Mouse (Mus musculus) heart, postnatal 0 days (tissue): ENCODE data around the gene Hlcs. TPM values are rescaled to one million over a fixed set of nuclear protein-coding genes. Genes with fewer than 3 reads are reported as not detected.

ENCODE experiments used
- ATAC-seq: fragments of 200-750 bp; cut with Nextera tagmentation; 2 replicates; pipeline ENCODE4 v1.8.0; 2017; ENCODE audit warnings: low read depth, moderate number of reproducible peaks, moderate library complexity; ENCODE audit not compliant: insufficient read depth
- DNase-seq: peaks from one replicate; pipeline ENCODE4 v3.0.0-alpha.2; 2016; ENCODE audit warnings: low spot score
- H3K27ac ChIP-seq: fragments of 300-500 bp; sonication (generic); 2 replicates; pipeline ENCODE4 v1.5.1; 2014; ENCODE audit warnings: low read depth, mild to moderate bottlenecking
- H3K27me3 ChIP-seq: fragments of 300-500 bp; sonication (generic); 2 replicates; pipeline ENCODE4 v1.6.1; 2014; ENCODE audit warnings: low read length, mixed read lengths; ENCODE audit not compliant: control insufficient read depth, insufficient read depth
- H3K36me3 ChIP-seq: fragments of 300-500 bp; sonication (generic); replicated peaks from 2 replicates; pipeline ENCODE4 v1.6.1; 2014; ENCODE audit warnings: low read length, mixed read lengths; ENCODE audit not compliant: control insufficient read depth, insufficient read depth
- H3K4me1 ChIP-seq: fragments of 300-500 bp; sonication (generic); 2 replicates; pipeline ENCODE4 v1.6.1; 2014; ENCODE audit warnings: antibody characterized with exemption; ENCODE audit not compliant: control insufficient read depth, insufficient read depth
- H3K4me2 ChIP-seq: fragments of 300-500 bp; sonication (generic); 2 replicates; pipeline ENCODE4 v1.6.1; 2014; ENCODE audit warnings: low read depth, mild to moderate bottlenecking, low read length, moderate library complexity
- H3K4me3 ChIP-seq: fragments of 300-500 bp; sonication (generic); 2 replicates; pipeline ENCODE4 v1.5.1; 2014; ENCODE audit warnings: low read depth, low read length
- H3K9ac ChIP-seq: fragments of 300-500 bp; sonication (generic); replicated peaks from 2 replicates; pipeline ENCODE4 v1.6.1; 2014; ENCODE audit warnings: low read depth, low read length, mixed read lengths
- H3K9me3 ChIP-seq: fragments of 300-500 bp; sonication (generic); replicated peaks from 2 replicates; pipeline ENCODE4 v1.6.1; 2016; ENCODE audit warnings: low read length; ENCODE audit not compliant: control insufficient read depth
- CTCF ChIP-seq: IDR thresholded peaks from 2 replicates; pipeline ENCODE4 v1.5.1; 2016; ENCODE audit warnings: antibody characterized with exemption, control low read depth, low read depth
- EP300 ChIP-seq: IDR thresholded peaks from 2 replicates; pipeline ENCODE4 v1.6.1; 2016; ENCODE audit warnings: antibody characterized with exemption, low read depth
- WGBS: fragments of 180-500 bp; shearing (Covaris S2); extraction: QIAGEN DNeasy Blood & Tissue Kit; methylation state at CpG from one replicate; pipeline ENCODE4 v1.1.7; 2014; 5-methylcytosine and 5-hydroxymethylcytosine counted together
- polyA plus RNA-seq: library from polyadenylated mRNA; unstranded; fragments of >200 nt; fragmentation: Nextera tagmentation; extraction: Ambion mirVana; gene quantifications from 2 replicates; pipeline ENCODE4 v1.2.1, GENCODE M21; 2015
- total RNA-seq: library from RNA; depleted of rRNA; stranded (reverse); fragments of >200 nt; gene quantifications from 2 replicates; pipeline ENCODE4 v1.2.3, GENCODE M21; 2014; ENCODE audit warnings: low replicate concordance

Gene Hlcs
- total and polyA plus RNA-seq, 2 experiments from 2014 or later, result 4.6 to 5.6 TPM

DNA sequence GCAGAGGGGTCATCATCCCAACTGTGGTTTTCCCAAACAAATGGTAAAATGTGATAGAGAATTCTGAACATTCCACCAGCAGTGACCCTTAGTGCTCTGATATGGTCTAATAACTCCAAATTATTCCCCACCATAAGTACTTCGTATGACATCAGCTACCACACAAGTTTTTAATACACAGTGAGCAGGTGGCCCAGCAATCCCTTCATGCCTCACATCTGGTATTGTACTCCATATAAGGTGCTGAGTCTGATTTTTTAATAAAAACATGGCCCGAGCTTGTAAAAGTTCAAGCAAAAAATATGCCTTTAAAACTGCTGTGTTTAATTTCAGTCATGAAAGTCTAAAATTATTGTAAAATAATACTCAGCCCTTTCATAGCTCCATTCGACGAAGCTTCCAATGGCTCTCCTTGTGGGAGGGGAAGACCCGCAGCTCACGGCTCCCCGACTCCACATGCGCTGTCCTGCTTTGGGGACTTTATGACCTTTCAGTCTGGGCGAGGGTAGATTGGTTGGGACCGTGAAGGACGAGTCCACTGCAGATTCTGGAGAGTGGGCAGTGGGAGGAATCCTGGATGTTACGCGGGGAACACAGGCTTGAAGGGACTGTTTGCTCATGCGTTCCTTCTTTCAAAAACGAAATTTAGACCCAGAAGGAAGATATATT, 102.5 kb downstream of the Hlcs start:
- Histone ChIP-seq H3K27ac (no peak overlapping the region), H3K9me3 (no peaks in the 10 kb centered on the region), H3K4me1 (peaks cover 9% of the 10 kb centered on the region), H3K27me3 (no peaks in the 10 kb centered on the region), H3K9ac (no peak overlapping the region), H3K4me2 (no peak overlapping the region), H3K36me3 (no peaks in the 10 kb centered on the region), H3K4me3 (no peak overlapping the region)
- 93% methylated on average over 15 of the region's 15 CpGs for WGBS
- no peak for DNase-seq
- TF ChIP-seq CTCF, result no peak
- no peak for TF ChIP-seq EP300
- no peak for ATAC-seq

DNA sequence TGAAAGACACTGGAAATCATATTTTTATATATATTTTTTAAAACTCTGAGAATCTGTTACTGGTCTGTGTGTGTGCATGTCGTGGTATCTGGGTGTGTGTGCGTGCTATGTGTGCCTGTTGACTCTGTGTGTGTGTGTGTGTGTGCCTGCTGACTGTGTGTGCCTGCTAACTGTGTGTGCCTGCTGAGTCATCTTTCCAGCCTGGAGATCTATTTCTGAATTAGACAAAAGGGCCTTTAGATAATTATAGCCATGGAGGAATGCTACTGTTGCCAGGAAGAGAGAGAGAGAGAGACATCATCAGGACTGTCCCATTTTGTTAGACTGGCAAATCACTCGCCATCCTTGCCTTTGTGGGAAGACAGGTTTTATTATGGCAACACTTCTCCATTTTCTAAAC, 103.7 kb downstream of the Hlcs start:
- ATAC-seq (peak; percentile 83), DNase-seq (peak; percentile 80)
- Histone ChIP-seq H3K27me3 (no peaks in the 10 kb centered on the region), H3K27ac (peak overlapping the region; percentile 46), H3K9ac (no peak overlapping the region), H3K4me1 (peaks cover 16% of the 10 kb centered on the region), H3K36me3 (no peaks in the 10 kb centered on the region), H3K9me3 (no peaks in the 10 kb centered on the region), H3K4me2 (no peak overlapping the region), H3K4me3 (no peak overlapping the region)
- WGBS, result 27% methylated on average over 3 of the region's 3 CpGs
- 0 out of 2 replicates have a peak, but pooled peaks have one; percentile 20 for TF ChIP-seq EP300
- no peak for TF ChIP-seq CTCF

DNA sequence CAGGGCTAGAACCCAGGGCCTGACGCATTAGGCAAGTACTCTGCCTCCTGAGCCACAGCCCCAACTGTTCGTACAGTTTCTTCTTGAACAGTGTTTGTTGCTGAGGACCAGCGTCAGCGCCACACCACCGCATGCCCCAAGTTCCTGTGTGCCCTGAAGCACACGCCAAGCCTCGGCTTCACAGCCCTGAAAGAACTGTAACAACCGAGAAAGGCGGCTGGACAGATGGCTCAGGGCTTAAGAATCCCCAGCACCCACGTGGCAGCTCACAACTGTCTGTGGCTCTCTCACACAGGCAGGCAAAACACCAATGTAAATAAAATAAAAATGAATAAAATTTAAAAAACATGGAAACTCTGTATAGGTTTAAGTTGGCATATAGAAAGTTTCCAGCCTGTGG, 104.5 kb downstream of the Hlcs start:
- Histone ChIP-seq H3K27ac (no peak overlapping the region), H3K27me3 (no peaks in the 10 kb centered on the region), H3K4me2 (no peak overlapping the region), H3K9ac (no peak overlapping the region), H3K36me3 (no peaks in the 10 kb centered on the region), H3K4me1 (peaks cover 16% of the 10 kb centered on the region), H3K9me3 (no peaks in the 10 kb centered on the region), H3K4me3 (no peak overlapping the region)
- WGBS, result 76% methylated on average over 10 of the region's 10 CpGs
- DNase-seq (no peak), ATAC-seq (no peak)
- TF ChIP-seq EP300 (no peak), CTCF (no peak)

DNA sequence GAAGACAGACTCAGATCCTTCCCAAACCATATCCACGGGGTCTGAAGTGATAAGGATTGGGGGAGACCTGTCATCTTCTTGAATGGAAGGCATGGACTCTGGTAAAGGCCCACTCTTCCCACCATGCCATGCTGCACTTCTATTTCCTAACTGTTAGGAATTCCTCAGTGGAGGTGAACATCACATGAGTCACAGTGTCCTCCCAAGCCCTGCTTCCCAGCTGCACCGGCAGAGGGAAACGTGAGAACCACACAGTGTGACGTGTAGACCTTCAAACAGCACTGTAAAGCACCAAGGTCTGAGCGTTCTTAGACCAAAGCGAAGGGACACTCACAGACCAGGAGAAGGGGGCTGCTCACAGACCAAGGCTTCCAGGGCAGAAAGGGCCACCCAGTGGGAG, 105.2 kb downstream of the Hlcs start:
- no peak for TF ChIP-seq CTCF
- no peak for TF ChIP-seq EP300
- H3K9ac ChIP-seq, result no peak overlapping the region
- ATAC-seq (no peak), DNase-seq (no peak)
- H3K4me1 ChIP-seq, result peaks cover 16% of the 10 kb centered on the region
- no peaks in the 10 kb centered on the region for H3K9me3 ChIP-seq
- no peak overlapping the region for H3K4me3 ChIP-seq
- H3K36me3 ChIP-seq, result no peaks in the 10 kb centered on the region
- WGBS, result 61% methylated on average over 6 of the region's 6 CpGs
- H3K4me2 ChIP-seq, result no peak overlapping the region
- H3K27me3 ChIP-seq, result no peaks in the 10 kb centered on the region
- H3K27ac ChIP-seq, result no peak overlapping the region

DNA sequence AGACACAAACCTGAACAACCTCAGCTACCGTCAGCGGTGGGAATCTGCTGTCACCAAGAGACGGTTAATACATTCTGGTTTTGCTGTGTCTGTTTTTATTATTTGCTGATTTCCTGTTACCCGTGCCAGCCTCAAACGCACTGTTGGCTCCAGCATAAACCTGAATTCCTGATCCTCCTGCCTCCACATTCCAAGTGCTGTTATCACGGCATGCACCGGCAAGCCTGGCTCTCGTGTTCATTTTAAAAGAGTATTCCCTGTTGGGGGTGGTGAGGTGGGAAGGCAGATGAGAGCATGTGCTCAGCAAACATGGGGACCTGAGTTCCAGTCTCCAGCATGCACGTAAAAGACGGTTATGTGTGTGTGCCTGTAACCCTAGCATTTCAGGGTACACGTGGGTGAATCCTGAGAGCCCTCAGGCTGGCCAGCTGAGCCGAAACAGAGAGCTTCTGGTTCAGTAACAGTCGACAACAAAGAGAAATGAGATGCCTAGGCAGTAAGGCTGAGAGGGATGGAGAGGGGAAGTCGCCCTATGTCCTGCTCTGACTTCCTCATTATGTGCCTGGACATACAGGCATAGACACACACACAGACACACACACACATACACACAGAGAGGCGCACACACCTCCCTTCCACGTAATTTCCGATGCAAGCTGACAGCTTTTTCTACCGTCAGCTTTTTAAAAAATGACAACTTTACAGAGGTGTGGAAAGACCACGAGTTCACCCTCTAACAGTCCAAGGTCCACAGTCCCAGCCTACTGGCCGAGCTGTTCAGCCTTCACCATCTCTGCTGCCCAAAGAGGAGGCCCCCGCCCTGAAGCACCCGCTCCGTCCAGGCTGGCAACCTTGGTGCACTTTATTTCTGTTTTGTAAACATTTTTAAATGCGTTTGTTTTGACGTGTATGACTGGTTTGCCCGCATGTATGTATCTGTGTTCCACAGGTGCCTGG, 107.6 kb downstream of the Hlcs start:
- no peaks in the 10 kb centered on the region for H3K9me3 ChIP-seq
- H3K36me3 ChIP-seq, result no peaks in the 10 kb centered on the region
- TF ChIP-seq EP300 (no peak), CTCF (no peak)
- DNase-seq, result no peak
- H3K4me2 ChIP-seq, result no peak overlapping the region
- H3K27me3 ChIP-seq, result no peaks in the 10 kb centered on the region
- no peak for ATAC-seq
- H3K4me1 ChIP-seq, result peaks cover 16% of the 10 kb centered on the region
- WGBS, result 57% methylated on average over 26 of the region's 26 CpGs
- no peak overlapping the region for H3K4me3 ChIP-seq
- H3K27ac ChIP-seq, result no peak overlapping the region
- no peak overlapping the region for H3K9ac ChIP-seq
